Mouse (Mus musculus) heart, adult 2 months (tissue): ENCODE measurements around the gene Cysrt1.

ENCODE experiments used
- CTCF ChIP-seq: fragments of 200-600 bp; IDR thresholded peaks from 2 replicates; pipeline ENCODE4 v1.8.1; 2022; ENCODE audit warnings: antibody characterized with exemption, mild to moderate bottlenecking, moderate library complexity
- POLR2A ChIP-seq: fragments of 200-500 bp; IDR thresholded peaks from 2 replicates; pipeline ENCODE4 v1.6.1; 2011; ENCODE audit warnings: mild to moderate bottlenecking, low read depth, low read length, control low read depth; ENCODE audit not compliant: insufficient read depth

DNA sequence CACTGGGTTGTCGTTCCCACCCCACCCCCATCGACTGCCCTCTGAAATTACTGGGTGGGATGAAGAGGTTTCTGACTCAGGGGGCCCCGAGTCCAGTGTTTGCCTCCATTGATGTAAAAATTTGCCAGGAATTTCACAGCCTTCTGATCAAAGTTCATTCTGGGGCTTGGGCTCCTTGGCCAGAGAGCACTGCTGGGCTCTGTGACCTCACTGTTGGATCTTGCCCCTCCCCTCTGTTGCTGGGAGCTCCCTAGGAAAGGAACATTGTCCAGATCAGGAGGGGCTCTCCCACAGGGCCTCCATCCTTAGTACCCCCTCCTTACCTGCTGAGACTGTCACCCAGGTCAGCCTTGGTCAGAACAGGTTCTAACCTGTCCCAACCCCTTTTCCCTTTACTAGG is 27.8 kb downstream of the Cysrt1 start, which contains the start of gene Stpg3:
- TF ChIP-seq POLR2A, result no peak
- no peak for TF ChIP-seq CTCF
